Mouse (Mus musculus) E14TG2a.4 (cell line): ENCODE measurements around the gene Egfr.

Source experiments
- CTCF ChIP-seq: conservative IDR thresholded peaks from 2 replicates; pipeline ENCODE4 v1.5.1; 2014; ENCODE audit warnings: low read length
- POU5F1 ChIP-seq: IDR thresholded peaks from 2 replicates; pipeline ENCODE4 v1.6.1; 2014; ENCODE audit warnings: low read length, borderline replicate concordance

DNA sequence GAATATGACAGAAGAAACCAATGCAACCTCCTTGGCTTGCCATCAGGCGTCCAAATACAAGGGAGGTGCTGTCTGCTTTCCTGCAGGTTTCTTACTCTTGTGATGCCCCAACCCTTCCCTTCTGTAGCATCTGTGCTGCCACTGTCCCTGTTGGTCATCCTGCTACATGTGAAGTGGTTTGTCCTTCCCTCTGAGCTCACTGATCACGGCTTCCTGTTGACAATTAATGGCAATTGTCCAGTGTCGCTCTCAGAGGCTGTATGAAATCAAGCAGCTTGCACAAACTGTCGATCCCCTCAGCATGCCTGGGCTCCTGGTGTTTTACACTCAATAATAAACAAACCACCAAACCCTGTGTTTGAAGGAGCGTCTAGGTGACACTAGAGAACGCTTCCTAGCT is 134.1 kb downstream of the Egfr start:
- TF ChIP-seq POU5F1: no peak
- no peak for TF ChIP-seq CTCF
